Mouse (Mus musculus) urinary bladder, postnatal 36 days (tissue): ENCODE measurements at regions not wholly inside any gene's neighbourhood (a gene's known extent, or its start where the extent isn't known, plus 50 kb on each side); places are given as distances from the start of the nearest gene placed in this dataset.
"Not testable (repeated sequence)": the region's sequence is repeated elsewhere in the genome, so short reads cannot be mapped to it uniquely, and the experiment has no call there.

ENCODE experiments used
- DNase-seq, 2 experiments: peaks; one replicate each; pipeline ENCODE4 v3.0.0; 2022; ENCODE audit warnings: low spot score in 2 of 2, mixed read lengths in 1 of 2

- peak; percentile 40 to 56 for DNase-seq
These were observed 374.0 kb upstream of the Nrxn1 start for GRCm38 (mm10) chr17:91466822-91467221.

- DNase-seq: no peak
These were observed 358.8 kb upstream of the Nrxn1 start for GRCm38 (mm10) chr17:91451711-91452110.

- DNase-seq: not testable (repeated sequence)
These were observed 339.2 kb upstream of the Nrxn1 start for GRCm38 (mm10) chr17:91431780-91432720.

GRCm38 (mm10) chr17:91430351-91430750 lies 337.5 kb upstream of the Nrxn1 start:
- no peak for DNase-seq

GRCm38 (mm10) chr17:91425120-91425519 lies 332.2 kb upstream of the Nrxn1 start:
- DNase-seq: no peak

- DNase-seq: no peak
These were observed 325.7 kb upstream of the Nrxn1 start for GRCm38 (mm10) chr17:91418582-91418981.

GRCm38 (mm10) chr17:91390969-91391764 lies 298.3 kb upstream of the Nrxn1 start:
- DNase-seq: no peak

- not testable (repeated sequence) for DNase-seq
These were observed 297.2 kb upstream of the Nrxn1 start for GRCm38 (mm10) chr17:91389937-91390623.

GRCm38 (mm10) chr17:91388521-91388920 lies 295.6 kb upstream of the Nrxn1 start:
- DNase-seq: no peak

GRCm38 (mm10) chr17:91388039-91388438 lies 295.2 kb upstream of the Nrxn1 start:
- DNase-seq: no peak

GRCm38 (mm10) chr17:91385949-91386348 lies 293.1 kb upstream of the Nrxn1 start:
- no peak for DNase-seq

GRCm38 (mm10) chr17:91368156-91368555 lies 275.3 kb upstream of the Nrxn1 start:
- DNase-seq: no peak

- DNase-seq: no peak
These were observed 268.4 kb upstream of the Nrxn1 start for GRCm38 (mm10) chr17:91361261-91361660.

GRCm38 (mm10) chr17:91352107-91352506 lies 259.2 kb upstream of the Nrxn1 start:
- no peak for DNase-seq

- DNase-seq: no peak
These were observed 244.0 kb upstream of the Nrxn1 start for GRCm38 (mm10) chr17:91336882-91337281.

- DNase-seq: no peak
These were observed 240.9 kb upstream of the Nrxn1 start for GRCm38 (mm10) chr17:91333790-91334189.

GRCm38 (mm10) chr17:91333202-91333601 lies 240.3 kb upstream of the Nrxn1 start:
- no peak for DNase-seq

GRCm38 (mm10) chr17:91324377-91324776 lies 231.5 kb upstream of the Nrxn1 start:
- no peak for DNase-seq

GRCm38 (mm10) chr17:91286875-91287274 lies 194.0 kb upstream of the Nrxn1 start:
- DNase-seq: no peak

- DNase-seq: no peak
These were observed 181.5 kb upstream of the Nrxn1 start for GRCm38 (mm10) chr17:91274378-91274777.

GRCm38 (mm10) chr17:91238719-91239118 lies 145.8 kb upstream of the Nrxn1 start:
- no peak for DNase-seq

GRCm38 (mm10) chr17:91236653-91237052 lies 143.8 kb upstream of the Nrxn1 start:
- DNase-seq: not testable (repeated sequence)
